Mouse (Mus musculus) thymus, adult 2 months (tissue): ENCODE results near the gene Mcm9.

Experiments
- CTCF ChIP-seq: fragments of 200-500 bp; IDR thresholded peaks from 2 replicates; pipeline ENCODE4 v1.5.1; 2012; ENCODE audit warnings: mild to moderate bottlenecking, control low read depth, low read length, moderate library complexity, borderline replicate concordance; ENCODE audit not compliant: control insufficient read depth, poor library complexity, insufficient read depth; ENCODE audit errors: extremely low read depth
- POLR2A ChIP-seq: fragments of 200-500 bp; IDR thresholded peaks from 2 replicates; pipeline ENCODE4 v1.6.1; 2012; ENCODE audit warnings: mild to moderate bottlenecking, low read length, control low read depth, moderate library complexity; ENCODE audit not compliant: control insufficient read depth, poor library complexity, insufficient read depth; ENCODE audit errors: extremely low read depth

DNA sequence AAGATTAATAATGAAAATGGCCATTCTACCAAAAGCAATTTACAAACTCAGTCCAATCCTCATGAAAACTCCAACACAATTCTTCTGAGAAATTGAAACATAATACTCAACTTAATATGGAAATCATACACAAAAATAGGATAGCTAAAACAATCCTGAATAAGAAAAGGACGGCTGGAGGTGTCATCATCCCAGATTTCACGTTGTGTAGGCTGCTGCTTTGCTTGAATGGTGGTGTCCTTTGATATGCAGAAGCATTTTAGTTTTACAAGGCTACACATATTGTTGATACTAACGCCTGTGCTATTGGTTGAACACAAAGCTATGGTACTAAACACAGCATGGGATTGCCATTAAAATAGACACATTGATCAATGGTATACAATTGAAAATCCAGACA, 44.5 kb downstream of the Mcm9 start:
- TF ChIP-seq POLR2A (no peak), CTCF (no peak)
